Mouse (Mus musculus): ENCODE data around the gene 4930556J24Rik. TPM values are rescaled to one million over a fixed set of nuclear protein-coding genes. Genes with fewer than 3 reads are reported as not detected.

The 4930556J24Rik gene
- total and polyA plus RNA-seq, 2 experiments, result 0.09 TPM; not detected in 1

- Histone ChIP-seq H3K9ac (ENCODE audit: low read depth, low read length) (no peak overlapping the region), H3K27ac (replicated peaks; ENCODE audit: insufficient read depth, low read depth, low read length) (no peak overlapping the region), H3K27me3 (ENCODE audit: control insufficient read depth, insufficient read depth, low read length) (no peaks in the 10 kb centered on the region), H3K4me3 (ENCODE audit: insufficient read depth, low read depth, low read length) (no peak overlapping the region), H3K4me1 (ENCODE audit: control insufficient read depth, insufficient read depth, low read length) (no peaks in the 10 kb centered on the region), H3K36me3 (ENCODE audit: control insufficient read depth, insufficient read depth, low read length) (no peaks in the 10 kb centered on the region), H3K79me2 (ENCODE audit: control insufficient read depth, insufficient read depth, low read length) (no peaks in the 10 kb centered on the region)
- 87% methylated on average over 6 of the region's 6 CpGs for WGBS
- DNase-seq (ENCODE audit: extremely low read depth, low read depth, low spot score), result no peak
- TF ChIP-seq CTCF (IDR thresholded peaks at IDR 0.05; ENCODE audit: low read depth, low read length) (no peak), POLR2A (IDR thresholded peaks at IDR 0.05; ENCODE audit: extremely low read depth, insufficient read depth, low read length) (no peak)
These were observed 17.3 kb upstream of the 4930556J24Rik start for GRCm38 (mm10) chr11:3993914-3994313.

DNA sequence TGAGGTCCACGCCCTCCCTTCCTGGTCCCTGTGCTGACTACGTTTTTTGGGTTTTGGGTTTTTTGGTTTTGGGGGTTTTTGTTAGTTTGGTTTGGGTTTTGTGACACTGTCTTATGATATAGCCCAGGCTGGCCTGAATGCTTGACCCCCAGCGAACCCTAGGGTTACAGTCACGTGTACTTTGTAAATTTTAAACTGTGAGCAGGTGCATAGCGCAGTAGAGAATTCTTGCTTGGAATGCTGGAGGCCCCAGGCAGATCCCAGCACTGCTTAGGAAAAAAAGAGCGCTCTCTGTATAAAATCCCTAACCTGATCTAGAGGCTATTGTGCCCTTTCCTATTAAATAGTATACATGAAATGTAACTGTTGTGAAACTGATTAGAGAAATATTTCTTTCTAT, 16.6 kb upstream of the 4930556J24Rik start:
- Histone ChIP-seq H3K36me3 (ENCODE audit: control insufficient read depth, insufficient read depth, low read length) (no peaks in the 10 kb centered on the region), H3K27ac (replicated peaks; ENCODE audit: insufficient read depth, low read depth, low read length) (no peak overlapping the region)
- no peak for DNase-seq (ENCODE audit: extremely low read depth, low read depth, low spot score)

GRCm38 (mm10) chr11:3989748-3990147, 13.2 kb upstream of the 4930556J24Rik start:
- DNase-seq (ENCODE audit: extremely low read depth, low read depth, low spot score), result no peak
- H3K4me3 ChIP-seq (ENCODE audit: insufficient read depth, low read depth, low read length), result no peak overlapping the region
- no peaks in the 10 kb centered on the region for H3K36me3 ChIP-seq (ENCODE audit: control insufficient read depth, insufficient read depth, low read length)
- 87% methylated on average over 3 of the region's 3 CpGs for WGBS
- H3K27ac ChIP-seq (replicated peaks; ENCODE audit: insufficient read depth, low read depth, low read length), result no peak overlapping the region
- H3K4me1 ChIP-seq (ENCODE audit: control insufficient read depth, insufficient read depth, low read length), result no peaks in the 10 kb centered on the region
- TF ChIP-seq POLR2A (IDR thresholded peaks at IDR 0.05; ENCODE audit: extremely low read depth, insufficient read depth, low read length) (no peak), CTCF (IDR thresholded peaks at IDR 0.05; ENCODE audit: low read depth, low read length) (no peak)
- H3K27me3 ChIP-seq (ENCODE audit: control insufficient read depth, insufficient read depth, low read length), result no peaks in the 10 kb centered on the region
- no peak overlapping the region for H3K9ac ChIP-seq (ENCODE audit: low read depth, low read length)
- no peaks in the 10 kb centered on the region for H3K79me2 ChIP-seq (ENCODE audit: control insufficient read depth, insufficient read depth, low read length)

More for the DNA sequence above, 16.6 kb upstream of the 4930556J24Rik start:
- TF ChIP-seq POLR2A (IDR thresholded peaks at IDR 0.05; ENCODE audit: extremely low read depth, insufficient read depth, low read length) (no peak), CTCF (IDR thresholded peaks at IDR 0.05; ENCODE audit: low read depth, low read length) (no peak)
- H3K9ac ChIP-seq (ENCODE audit: low read depth, low read length), result no peak overlapping the region
- 81% methylated on average over 6 of the region's 6 CpGs for WGBS
- H3K79me2 ChIP-seq (ENCODE audit: control insufficient read depth, insufficient read depth, low read length), result no peaks in the 10 kb centered on the region
- H3K4me3 ChIP-seq (ENCODE audit: insufficient read depth, low read depth, low read length), result no peak overlapping the region
- no peaks in the 10 kb centered on the region for H3K27me3 ChIP-seq (ENCODE audit: control insufficient read depth, insufficient read depth, low read length)
- H3K4me1 ChIP-seq (ENCODE audit: control insufficient read depth, insufficient read depth, low read length), result no peaks in the 10 kb centered on the region

- Histone ChIP-seq H3K4me1 (ENCODE audit: control insufficient read depth, insufficient read depth, low read length) (peaks cover 3% of the 10 kb centered on the region; the same call in 1 of the 2 replicates), H3K4me3 (ENCODE audit: insufficient read depth, low read depth, low read length) (peak overlapping the region; percentile 65), H3K36me3 (ENCODE audit: control insufficient read depth, insufficient read depth, low read length) (peaks cover 6% of the 10 kb centered on the region), H3K9ac (ENCODE audit: low read depth, low read length) (peak overlapping the region; percentile 58), H3K27ac (replicated peaks; ENCODE audit: insufficient read depth, low read depth, low read length) (0 out of 2 replicates have a peak overlapping the region, but pooled peaks have one; percentile 22), H3K27me3 (ENCODE audit: control insufficient read depth, insufficient read depth, low read length) (no peaks in the 10 kb centered on the region), H3K79me2 (ENCODE audit: control insufficient read depth, insufficient read depth, low read length) (no peaks in the 10 kb centered on the region)
- DNase-seq (ENCODE audit: extremely low read depth, low read depth, low spot score), result peak; percentile 65
- 8% methylated on average over 15 of the region's 15 CpGs for WGBS
- TF ChIP-seq POLR2A (IDR thresholded peaks at IDR 0.05; ENCODE audit: extremely low read depth, insufficient read depth, low read length), result no peak
- no peak for TF ChIP-seq CTCF (IDR thresholded peaks at IDR 0.05; ENCODE audit: low read depth, low read length)
These were observed 7.5 kb upstream of the 4930556J24Rik start for GRCm38 (mm10) chr11:3983863-3984745.

GRCm38 (mm10) chr11:3983291-3983862, 6.8 kb upstream of the 4930556J24Rik start, which contains the start of gene Gal3st1:
Gene Gal3st1, plus strand, starts transcription at chr11:3983636.
- peak within 1 kb of the TSS; percentile 58 for H3K9ac ChIP-seq (ENCODE audit: low read depth, low read length)
- no peaks in the 10 kb centered on the region for H3K79me2 ChIP-seq (ENCODE audit: control insufficient read depth, insufficient read depth, low read length)
- H3K27ac ChIP-seq (replicated peaks; ENCODE audit: insufficient read depth, low read depth, low read length), result 0 out of 2 replicates have a peak within 1 kb of the TSS, but pooled peaks have one; percentile 22
- H3K4me3 ChIP-seq (ENCODE audit: insufficient read depth, low read depth, low read length), result peak within 1 kb of the TSS; percentile 65
- TF ChIP-seq POLR2A (IDR thresholded peaks at IDR 0.05; ENCODE audit: extremely low read depth, insufficient read depth, low read length) (no peak), CTCF (IDR thresholded peaks at IDR 0.05; ENCODE audit: low read depth, low read length) (no peak)
- peaks cover 3% of the 10 kb centered on the region; the same call in 1 of the 2 replicates for H3K4me1 ChIP-seq (ENCODE audit: control insufficient read depth, insufficient read depth, low read length)
- H3K27me3 ChIP-seq (ENCODE audit: control insufficient read depth, insufficient read depth, low read length), result no peaks in the 10 kb centered on the region
- H3K36me3 ChIP-seq (ENCODE audit: control insufficient read depth, insufficient read depth, low read length), result peaks cover 10% of the 10 kb centered on the region
- no peak for DNase-seq (ENCODE audit: extremely low read depth, low read depth, low spot score)
- 2% methylated on average over 37 of the region's 37 CpGs for whole genome bisulfite sequencing
